Mouse (Mus musculus): Measurements from ENCODE around the gene Myo16. TPM values are rescaled to one million over a fixed set of nuclear protein-coding genes. Genes with fewer than 3 reads are reported as not detected.
A peak's percentile ranks its signal among the peaks of the same experiment; 100 is the strongest.

Myo16 gene
- polyA plus RNA-seq, 1 experiment from 2014 or later = 5.5 TPM

GRCm38 (mm10) chr8:10681926-10682325 is 528.2 kb downstream of the Myo16 start:
- WGBS = 56% methylated on average over 7 of the region's 7 CpGs
- H3K27me3 ChIP-seq = no peaks in the 10 kb centered on the region
- H3K4me3 ChIP-seq = no peak overlapping the region
- peaks cover 13% of the 10 kb centered on the region for H3K4me1 ChIP-seq (replicated peaks)
- no peaks in the 10 kb centered on the region for H3K36me3 ChIP-seq
- no peaks in the 10 kb centered on the region for H3K9me3 ChIP-seq
- no peak overlapping the region for H3K9ac ChIP-seq
- ATAC-seq (ENCODE audit: low FRiP score) = 0 out of 2 replicates have a peak, but pooled peaks have one; percentile 63
- no peak overlapping the region for H3K27ac ChIP-seq
- H3K4me2 ChIP-seq = no peak overlapping the region

- Histone ChIP-seq H3K4me2 (no peak overlapping the region), H3K27ac (no peak overlapping the region), H3K9ac (no peak overlapping the region), H3K4me3 (no peak overlapping the region), H3K27me3 (no peaks in the 10 kb centered on the region), H3K9me3 (no peaks in the 10 kb centered on the region), H3K4me1 (replicated peaks) (peaks cover 13% of the 10 kb centered on the region), H3K36me3 (no peaks in the 10 kb centered on the region)
- WGBS = 73% methylated on average over 8 of the region's 8 CpGs
- ATAC-seq (ENCODE audit: low FRiP score) = no peak
Observed at GRCm38 (mm10) chr8:10683088-10683487, 529.4 kb downstream of the Myo16 start.

Other genes with a start within 250 kb of the Myo16 start
- gene Lig4, start 176.2 kb upstream of the Myo16 start, polyA plus RNA-seq (2015; fragmentation: Nextera tagmentation; extraction: Ambion mirVana) = 11.1 and 12.1 TPM in 2 replicates
- 12.8 and 14.6 TPM in 2 replicates for gene Abhd13, start 176.2 kb upstream of the Myo16 start, polyA plus RNA-seq (2015; fragmentation: Nextera tagmentation; extraction: Ambion mirVana)
- 0.08 and 0.36 TPM in 2 replicates for gene Tnfsf13b, start 147.4 kb upstream of the Myo16 start, polyA plus RNA-seq (2015; fragmentation: Nextera tagmentation; extraction: Ambion mirVana)